Mouse (Mus musculus) embryonic facial prominence, embryonic 11.5 days (tissue): Measurements from ENCODE around the gene Kcnb1. TPM values are rescaled to one million over a fixed set of nuclear protein-coding genes. Genes with fewer than 3 reads are reported as not detected.

Source experiments
- ATAC-seq: fragments of 200-750 bp; cut with Nextera tagmentation; replicated peaks from 2 replicates; pipeline ENCODE4 v1.8.0; 2017; ENCODE audit warnings: low read depth; ENCODE audit not compliant: insufficient number of reproducible peaks, low FRiP score, low TSS enrichment
- DNase-seq: peaks from one replicate; pipeline ENCODE4 v3.0.0-alpha.2; 2015; ENCODE audit warnings: low spot score
- H3K27ac ChIP-seq: fragments of 300-500 bp; sonication (generic); replicated peaks from 2 replicates; pipeline ENCODE4 v1.5.1; 2014; ENCODE audit warnings: mild to moderate bottlenecking, low read depth, low read length, control low read depth
- H3K27me3 ChIP-seq: fragments of 300-500 bp; sonication (generic); 2 replicates; pipeline ENCODE4 v1.6.1; 2014; ENCODE audit warnings: mild to moderate bottlenecking, low read length, moderate library complexity, mixed read lengths; ENCODE audit not compliant: control insufficient read depth, insufficient read depth
- H3K36me3 ChIP-seq: fragments of 300-500 bp; sonication (generic); replicated peaks from 2 replicates; pipeline ENCODE4 v1.6.1; 2014; ENCODE audit warnings: low read depth, mild to moderate bottlenecking, low read length, moderate library complexity, mixed read lengths; ENCODE audit not compliant: control insufficient read depth, insufficient read depth
- H3K4me1 ChIP-seq: fragments of 300-500 bp; sonication (generic); 2 replicates; pipeline ENCODE4 v1.6.1; 2014; ENCODE audit warnings: low read length, mixed read lengths; ENCODE audit not compliant: control insufficient read depth, insufficient read depth
- H3K4me2 ChIP-seq: fragments of 300-500 bp; sonication (generic); 2 replicates; pipeline ENCODE4 v1.6.1; 2014; ENCODE audit warnings: low read depth, mild to moderate bottlenecking, control low read depth, low read length, moderate library complexity
- H3K4me3 ChIP-seq: fragments of 300-500 bp; sonication (generic); 2 replicates; pipeline ENCODE4 v1.5.1; 2014; ENCODE audit warnings: low read depth, low read length, control low read depth
- H3K9ac ChIP-seq: fragments of 300-500 bp; sonication (generic); replicated peaks from 2 replicates; pipeline ENCODE4 v1.6.1; 2014; ENCODE audit warnings: mild to moderate bottlenecking, control low read depth, low read length
- H3K9me3 ChIP-seq: fragments of 300-500 bp; sonication (generic); replicated peaks from 2 replicates; pipeline ENCODE4 v1.6.1; 2016; ENCODE audit warnings: mild to moderate bottlenecking, low read length, inconsistent platforms, mixed read lengths; ENCODE audit not compliant: control insufficient read depth
- WGBS: fragments of 180-500 bp; shearing (Covaris S2); extraction: QIAGEN DNeasy Blood & Tissue Kit; methylation state at CpG from one replicate; pipeline ENCODE4 v1.1.7; 2014; 5-methylcytosine and 5-hydroxymethylcytosine counted together
- polyA plus RNA-seq: library from polyadenylated mRNA; unstranded; fragments of >200 nt; fragmentation: Nextera tagmentation; extraction: Ambion mirVana; gene quantifications from 2 replicates; pipeline ENCODE4 v1.2.1, GENCODE M21; 2014

Gene Kcnb1
- polyA plus RNA-seq, 1 experiment from 2014 or later = 0.39 TPM

- ATAC-seq (peak; percentile 81), DNase-seq (peak; percentile 92)
- peaks cover 11% of the 10 kb centered on the region for H3K36me3 ChIP-seq
- no peaks in the 10 kb centered on the region for H3K9me3 ChIP-seq
- H3K4me2 ChIP-seq = peak overlapping the region; percentile 54
- H3K27ac ChIP-seq = peak overlapping the region; percentile 86
- WGBS = 0% methylated on average over 21 of the region's 60 CpGs
- no peaks in the 10 kb centered on the region for H3K27me3 ChIP-seq
- peak overlapping the region; percentile 72 for H3K4me3 ChIP-seq
- peaks cover 4% of the 10 kb centered on the region; the same call in 1 of the 2 replicates for H3K4me1 ChIP-seq
- H3K9ac ChIP-seq = peak overlapping the region; percentile 95
These were observed 127.5 kb downstream of the Kcnb1 start for GRCm38 (mm10) chr2:167062497-167062911.

DNA sequence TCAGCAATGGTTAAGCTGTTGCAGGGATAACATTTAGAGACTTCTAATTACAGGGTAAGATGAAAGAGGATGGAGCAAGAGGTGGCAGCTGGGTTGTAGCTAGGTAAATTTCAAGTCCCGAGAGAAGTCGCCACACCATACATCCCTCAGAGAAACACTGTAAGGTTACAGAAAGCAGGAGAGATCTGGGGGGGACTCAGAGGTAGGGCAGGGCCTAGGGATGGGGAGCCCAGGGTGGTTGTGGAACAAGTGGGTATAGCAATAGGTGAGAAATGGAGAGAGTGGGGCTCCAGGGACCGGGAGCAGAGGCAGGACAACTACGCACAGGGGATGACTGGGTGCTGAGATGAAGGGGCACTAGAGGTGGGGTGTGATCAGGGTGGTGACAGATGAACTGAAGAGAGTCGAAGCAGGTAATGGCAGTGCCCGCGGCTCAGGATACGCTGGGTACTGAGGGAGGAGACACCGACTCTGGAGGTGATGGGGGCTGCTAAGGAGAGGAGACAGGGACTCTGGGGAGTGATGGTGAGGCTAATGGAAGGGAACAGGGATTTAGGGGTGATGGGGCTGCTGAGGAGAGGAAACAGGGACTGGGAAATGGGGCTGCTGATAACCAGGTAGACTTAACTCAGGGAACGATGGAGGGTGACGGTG, 128.4 kb downstream of the Kcnb1 start:
- Histone ChIP-seq H3K9ac (peak overlapping the region; percentile 95), H3K4me1 (peaks cover 4% of the 10 kb centered on the region; the same call in 1 of the 2 replicates), H3K9me3 (no peaks in the 10 kb centered on the region), H3K4me2 (peak overlapping the region; percentile 54), H3K27ac (no peak overlapping the region), H3K36me3 (peaks cover 11% of the 10 kb centered on the region), H3K4me3 (peak overlapping the region; percentile 72), H3K27me3 (no peaks in the 10 kb centered on the region)
- DNase-seq = no peak
- WGBS = 21% methylated on average over 11 of the region's 11 CpGs
- no peak for ATAC-seq

DNA sequence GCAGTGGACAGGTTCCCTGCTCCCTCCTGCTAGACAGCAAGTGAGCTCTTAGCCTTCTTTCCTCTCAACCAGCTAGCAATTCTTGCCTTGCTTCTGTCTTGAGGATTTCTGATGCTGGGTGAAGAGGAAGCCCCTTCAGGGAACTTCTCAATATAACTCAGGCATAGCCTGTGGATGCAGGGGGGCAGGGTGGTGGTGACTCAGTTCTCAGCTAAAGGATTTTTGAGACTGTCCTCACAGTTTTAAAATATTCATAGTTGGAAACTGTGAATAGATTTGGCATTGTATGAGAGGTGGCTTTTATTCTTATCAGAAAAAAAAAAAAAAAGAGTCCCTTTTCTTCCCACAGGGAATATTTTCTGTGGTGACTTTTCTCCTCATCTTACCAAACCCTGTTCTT, 129.2 kb downstream of the Kcnb1 start:
- Histone ChIP-seq H3K36me3 (peaks cover 10% of the 10 kb centered on the region), H3K4me2 (no peak overlapping the region), H3K27ac (no peak overlapping the region), H3K27me3 (no peaks in the 10 kb centered on the region), H3K4me3 (no peak overlapping the region), H3K9me3 (no peaks in the 10 kb centered on the region), H3K9ac (0 out of 2 replicates have a peak overlapping the region, but pooled peaks have one; percentile 7), H3K4me1 (peaks cover 4% of the 10 kb centered on the region; the same call in 1 of the 2 replicates)
- DNase-seq = no peak
- no peak for ATAC-seq

- Histone ChIP-seq H3K9me3 (no peaks in the 10 kb centered on the region), H3K27me3 (no peaks in the 10 kb centered on the region), H3K36me3 (peaks cover 10% of the 10 kb centered on the region), H3K9ac (0 out of 2 replicates have a peak overlapping the region, but pooled peaks have one; percentile 7), H3K4me1 (peaks cover 4% of the 10 kb centered on the region; the same call in 1 of the 2 replicates), H3K27ac (no peak overlapping the region), H3K4me3 (no peak overlapping the region), H3K4me2 (no peak overlapping the region)
- ATAC-seq (no peak), DNase-seq (no peak)
- WGBS = 72% methylated on average over 3 of the region's 3 CpGs
These were observed 129.6 kb downstream of the Kcnb1 start for GRCm38 (mm10) chr2:167060360-167060759.

- H3K4me3 ChIP-seq = no peak overlapping the region
- H3K27ac ChIP-seq = no peak overlapping the region
- peaks cover 8% of the 10 kb centered on the region for H3K36me3 ChIP-seq
- no peak for DNase-seq
- no peak overlapping the region for H3K9ac ChIP-seq
- peaks cover 4% of the 10 kb centered on the region; the same call in 1 of the 2 replicates for H3K4me1 ChIP-seq
- ATAC-seq = no peak
- no peak overlapping the region for H3K4me2 ChIP-seq
- H3K27me3 ChIP-seq = no peaks in the 10 kb centered on the region
- H3K9me3 ChIP-seq = no peaks in the 10 kb centered on the region
- 69% methylated on average over 12 of the region's 12 CpGs for WGBS
These were observed 130.0 kb downstream of the Kcnb1 start for GRCm38 (mm10) chr2:167059960-167060359.

- WGBS = 49% methylated on average over 8 of the region's 8 CpGs
- Histone ChIP-seq H3K4me1 (peaks cover 4% of the 10 kb centered on the region; the same call in 1 of the 2 replicates), H3K4me3 (no peak overlapping the region), H3K9ac (no peak overlapping the region), H3K36me3 (peaks cover 6% of the 10 kb centered on the region), H3K27me3 (no peaks in the 10 kb centered on the region), H3K4me2 (no peak overlapping the region), H3K27ac (no peak overlapping the region), H3K9me3 (no peaks in the 10 kb centered on the region)
- DNase-seq = no peak
- ATAC-seq = no peak
These were observed 130.4 kb downstream of the Kcnb1 start for GRCm38 (mm10) chr2:167059536-167059935.

DNA sequence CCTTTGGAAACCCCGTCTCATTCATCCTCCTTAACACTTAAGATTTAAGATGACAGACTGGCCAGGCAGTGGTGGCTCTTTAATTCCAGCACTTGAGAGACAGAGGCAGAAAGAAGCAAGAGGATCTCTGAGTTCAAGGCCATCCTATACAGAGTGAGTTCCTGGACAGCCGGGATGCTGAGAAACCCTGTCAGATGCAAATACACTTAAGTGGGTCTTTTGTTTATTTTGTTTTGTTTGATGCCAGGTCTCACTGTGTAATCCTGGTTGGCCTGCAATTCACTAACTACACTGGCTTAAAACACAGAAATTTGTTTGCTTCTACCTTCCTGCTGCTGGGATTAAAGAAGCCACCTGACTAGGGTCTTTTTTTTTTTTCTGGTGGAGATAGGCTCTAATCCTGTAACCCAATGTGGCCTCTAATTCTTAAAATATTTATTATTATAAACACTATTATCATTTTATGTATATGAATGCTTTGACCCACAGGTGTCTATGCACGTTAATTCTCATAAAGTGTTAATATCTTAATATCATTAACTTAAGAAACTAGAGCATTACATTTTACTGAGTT, 131.1 kb downstream of the Kcnb1 start:
- WGBS = 51% methylated on average over 3 of the region's 3 CpGs
- no peak for DNase-seq
- Histone ChIP-seq H3K4me2 (no peak overlapping the region), H3K27ac (no peak overlapping the region), H3K9me3 (no peaks in the 10 kb centered on the region), H3K4me3 (no peak overlapping the region), H3K4me1 (peaks cover 4% of the 10 kb centered on the region; the same call in 1 of the 2 replicates), H3K9ac (no peak overlapping the region), H3K27me3 (no peaks in the 10 kb centered on the region), H3K36me3 (peaks cover 6% of the 10 kb centered on the region)
- ATAC-seq = no peak

DNA sequence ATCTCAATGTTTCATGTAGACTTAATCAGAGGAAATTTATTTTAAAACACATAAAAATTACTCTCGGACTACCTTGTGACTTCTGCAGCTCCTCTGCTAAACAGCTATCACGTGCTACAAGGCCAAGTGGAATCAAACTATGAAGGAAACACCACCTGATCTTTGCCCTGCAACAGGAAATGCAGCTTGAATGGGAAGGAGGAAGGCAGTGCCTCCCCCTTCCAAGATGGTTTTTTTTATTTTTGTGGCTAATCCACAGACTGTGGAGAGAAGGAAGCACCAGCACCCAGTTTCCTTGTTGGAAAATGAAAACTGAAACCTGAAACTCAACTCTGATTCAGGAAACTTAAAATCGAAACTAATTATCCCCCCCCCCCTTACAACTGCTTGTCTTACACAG, 131.8 kb downstream of the Kcnb1 start:
- DNase-seq = no peak
- WGBS = 41% methylated on average over 3 of the region's 3 CpGs

More for the DNA sequence above, 131.8 kb downstream of the Kcnb1 start:
- H3K9ac ChIP-seq = no peak overlapping the region
- H3K36me3 ChIP-seq = peaks cover 6% of the 10 kb centered on the region
- H3K4me2 ChIP-seq = no peak overlapping the region
- no peak overlapping the region for H3K4me3 ChIP-seq
- H3K27ac ChIP-seq = no peak overlapping the region
- H3K27me3 ChIP-seq = no peaks in the 10 kb centered on the region
- H3K9me3 ChIP-seq = no peaks in the 10 kb centered on the region
- peaks cover 4% of the 10 kb centered on the region; the same call in 1 of the 2 replicates for H3K4me1 ChIP-seq
- ATAC-seq = no peak
